Mouse (Mus musculus): ENCODE data around the gene Egfl8. TPM values are rescaled to one million over a fixed set of nuclear protein-coding genes. Genes with fewer than 3 reads are reported as not detected.

Gene Egfl8
- total and polyA plus RNA-seq, 2 experiments from 2014 or later: 3.5 to 7.4 TPM

DNA sequence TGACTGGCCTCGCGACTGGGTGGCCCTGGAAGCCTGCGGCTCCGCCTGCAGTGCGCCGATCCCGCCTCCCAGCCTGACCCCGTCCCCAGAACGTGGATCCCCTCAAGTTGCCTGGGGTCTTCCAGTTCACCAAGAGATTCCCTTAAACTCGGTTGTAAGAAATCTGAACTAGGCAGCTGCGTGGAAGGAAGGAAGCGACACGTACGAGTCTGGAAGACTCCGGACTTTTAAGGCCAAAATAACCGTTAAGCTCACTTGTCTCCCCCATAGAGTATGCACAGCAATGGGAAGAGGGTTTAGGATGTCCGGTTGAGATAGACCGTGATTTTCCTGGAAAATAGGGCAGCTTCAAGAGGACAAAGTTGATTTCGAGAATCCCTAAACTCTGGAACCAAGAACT lies 28.0 kb downstream of the Egfl8 start:
- peak overlapping the region; percentile 68 for H3K9ac ChIP-seq (replicated peaks; ENCODE audit: low read length)
- H3K9me3 ChIP-seq (ENCODE audit: low read length): no peaks in the 10 kb centered on the region
- H3K36me3 ChIP-seq (ENCODE audit: insufficient read depth, low read length): no peaks in the 10 kb centered on the region
- no peak for TF ChIP-seq CTCF (IDR thresholded peaks at IDR 0.05; ENCODE audit: low read depth)
- 4% methylated on average over 19 of the region's 19 CpGs for WGBS
- peak overlapping the region; percentile 52 for H3K4me3 ChIP-seq (ENCODE audit: low read length)
- peak overlapping the region; percentile 91 for H3K27ac ChIP-seq
- DNase-seq (ENCODE audit: low spot score): no peak
- no peak for ATAC-seq
- no peaks in the 10 kb centered on the region for H3K27me3 ChIP-seq (ENCODE audit: insufficient read depth, low read length)
- peaks cover 14% of the 10 kb centered on the region for H3K4me1 ChIP-seq (ENCODE audit: insufficient read depth, low read length)
- H3K4me2 ChIP-seq (ENCODE audit: low read depth, low read length): peak overlapping the region; percentile 86

DNA sequence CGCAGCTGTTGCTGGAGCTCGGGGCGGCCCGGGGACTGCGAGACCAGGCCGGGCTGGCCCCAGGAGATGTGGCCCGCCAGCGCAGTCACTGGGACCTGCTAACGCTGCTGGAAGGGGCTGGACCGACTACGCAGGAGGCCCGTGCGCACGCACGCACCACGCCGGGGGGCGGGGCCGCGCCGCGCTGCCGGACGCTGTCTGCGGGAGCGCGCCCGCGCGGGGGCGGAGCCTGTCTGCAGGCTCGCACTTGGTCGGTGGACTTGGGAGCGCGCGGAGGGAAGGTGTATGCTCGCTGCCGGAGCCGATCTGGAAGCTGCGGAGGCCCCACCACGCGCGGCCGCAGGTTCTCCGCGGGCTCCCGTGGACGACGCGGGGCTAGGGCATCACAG lies 28.4 kb downstream of the Egfl8 start:
- under 1% methylated on average over 49 of the region's 50 CpGs for WGBS
- no peak for TF ChIP-seq CTCF (IDR thresholded peaks at IDR 0.05; ENCODE audit: low read depth)
- ATAC-seq: peak; percentile 88
- Histone ChIP-seq H3K36me3 (ENCODE audit: insufficient read depth, low read length) (no peaks in the 10 kb centered on the region), H3K4me2 (ENCODE audit: low read depth, low read length) (peak overlapping the region; percentile 86), H3K4me3 (ENCODE audit: low read length) (peak overlapping the region; percentile 52), H3K4me1 (ENCODE audit: insufficient read depth, low read length) (peaks cover 13% of the 10 kb centered on the region), H3K9ac (replicated peaks; ENCODE audit: low read length) (peak overlapping the region; percentile 68), H3K27ac (peak overlapping the region; percentile 91), H3K27me3 (ENCODE audit: insufficient read depth, low read length) (no peaks in the 10 kb centered on the region), H3K9me3 (ENCODE audit: low read length) (no peaks in the 10 kb centered on the region)
- peak; percentile 99 for DNase-seq (ENCODE audit: low spot score)

DNA sequence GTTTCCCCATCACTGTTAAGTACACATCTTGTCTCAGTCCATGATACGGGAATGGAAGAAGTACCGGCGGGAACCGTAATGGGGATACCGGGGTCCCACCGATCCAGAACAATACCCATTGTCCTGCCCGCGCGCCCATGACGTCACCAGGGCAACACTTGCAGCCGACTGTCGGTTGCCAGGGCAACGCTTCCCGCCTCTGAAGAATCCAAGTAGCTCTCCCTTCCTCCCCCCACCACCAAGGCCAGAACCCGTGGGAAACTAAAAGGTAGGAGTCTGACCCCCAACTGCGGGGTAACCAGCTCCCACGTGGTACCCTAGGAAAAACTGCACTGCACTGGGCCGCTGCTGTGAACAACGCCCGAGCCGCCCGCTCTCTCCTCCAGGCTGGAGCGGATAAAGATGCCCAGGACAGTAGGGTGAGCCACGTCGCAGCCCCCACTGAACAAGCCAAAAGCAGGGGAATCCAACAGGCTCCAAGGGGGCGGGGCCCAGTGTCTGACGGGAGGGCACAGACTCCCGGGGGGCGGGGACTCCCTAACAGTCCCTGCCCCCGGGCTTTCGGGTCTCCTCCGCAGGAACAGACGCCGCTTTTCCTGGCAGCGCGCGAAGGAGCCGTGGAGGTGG lies 28.9 kb downstream of the Egfl8 start:
- Histone ChIP-seq H3K27me3 (ENCODE audit: insufficient read depth, low read length) (no peaks in the 10 kb centered on the region), H3K36me3 (ENCODE audit: insufficient read depth, low read length) (no peaks in the 10 kb centered on the region), H3K9ac (replicated peaks; ENCODE audit: low read length) (peak overlapping the region; percentile 68), H3K4me1 (ENCODE audit: insufficient read depth, low read length) (peaks cover 13% of the 10 kb centered on the region), H3K4me3 (ENCODE audit: low read length) (peak overlapping the region; percentile 52), H3K9me3 (ENCODE audit: low read length) (no peaks in the 10 kb centered on the region), H3K27ac (peak overlapping the region; percentile 91), H3K4me2 (ENCODE audit: low read depth, low read length) (peak overlapping the region; percentile 86)
- under 1% methylated on average over 38 of the region's 38 CpGs for WGBS
- no peak for TF ChIP-seq CTCF (IDR thresholded peaks at IDR 0.05; ENCODE audit: low read depth)
- ATAC-seq (peak; percentile 87), DNase-seq (ENCODE audit: low spot score) (peak; percentile 93)

DNA sequence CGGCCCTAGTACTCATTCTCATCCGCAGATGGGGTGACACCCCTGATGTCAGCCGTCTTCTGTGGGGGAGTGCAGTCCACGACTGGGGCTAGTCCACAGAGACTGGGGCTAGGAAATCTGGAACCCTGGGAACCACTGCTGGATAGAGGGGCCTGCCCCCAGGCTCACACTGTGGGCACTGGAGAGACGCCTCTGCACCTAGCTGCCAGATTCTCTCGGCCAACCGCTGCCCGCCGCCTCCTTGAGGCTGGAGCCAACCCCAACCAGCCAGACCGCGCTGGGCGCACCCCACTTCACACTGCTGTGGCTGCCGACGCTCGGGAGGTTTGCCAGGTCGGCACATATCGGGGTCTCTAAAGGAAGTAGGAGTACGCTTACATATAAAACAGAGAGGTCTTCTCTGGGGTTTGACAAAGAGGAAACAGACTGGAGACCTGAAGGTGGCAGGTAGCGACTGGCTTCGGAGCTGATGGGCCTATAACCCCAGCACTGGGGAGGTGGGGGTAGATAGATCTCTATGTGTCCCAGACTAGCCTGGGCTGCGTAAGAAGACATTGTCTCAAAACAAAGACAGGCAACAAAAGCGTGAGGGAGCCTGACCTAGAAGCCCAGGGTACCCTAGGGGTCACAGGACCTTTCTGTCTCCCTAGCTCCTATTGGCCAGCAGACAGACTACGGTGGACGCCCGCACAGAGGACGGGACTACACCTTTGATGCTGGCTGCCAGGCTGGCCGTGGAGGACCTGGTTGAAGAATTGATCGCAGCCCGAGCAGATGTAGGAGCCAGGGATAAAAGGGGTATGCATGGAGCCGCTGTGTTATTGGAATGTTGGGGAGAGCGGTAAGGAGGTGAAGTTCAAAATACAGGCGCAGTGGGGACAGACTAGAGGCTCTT lies 29.6 kb downstream of the Egfl8 start:
- peaks cover 7% of the 10 kb centered on the region for H3K4me1 ChIP-seq (ENCODE audit: insufficient read depth, low read length)
- peak overlapping the region; percentile 68 for H3K9ac ChIP-seq (replicated peaks; ENCODE audit: low read length)
- H3K27ac ChIP-seq: peak overlapping the region; percentile 91
- peak overlapping the region; percentile 52 for H3K4me3 ChIP-seq (ENCODE audit: low read length)
- ATAC-seq: peak; percentile 2
- WGBS: 11% methylated on average over 32 of the region's 32 CpGs
- H3K36me3 ChIP-seq (ENCODE audit: insufficient read depth, low read length): no peaks in the 10 kb centered on the region
- TF ChIP-seq CTCF (IDR thresholded peaks at IDR 0.05; ENCODE audit: low read depth): no peak
- no peaks in the 10 kb centered on the region for H3K27me3 ChIP-seq (ENCODE audit: insufficient read depth, low read length)
- no peaks in the 10 kb centered on the region for H3K9me3 ChIP-seq (ENCODE audit: low read length)
- peak overlapping the region; percentile 86 for H3K4me2 ChIP-seq (ENCODE audit: low read depth, low read length)
- peak; percentile 60 for DNase-seq (ENCODE audit: low spot score)

DNA sequence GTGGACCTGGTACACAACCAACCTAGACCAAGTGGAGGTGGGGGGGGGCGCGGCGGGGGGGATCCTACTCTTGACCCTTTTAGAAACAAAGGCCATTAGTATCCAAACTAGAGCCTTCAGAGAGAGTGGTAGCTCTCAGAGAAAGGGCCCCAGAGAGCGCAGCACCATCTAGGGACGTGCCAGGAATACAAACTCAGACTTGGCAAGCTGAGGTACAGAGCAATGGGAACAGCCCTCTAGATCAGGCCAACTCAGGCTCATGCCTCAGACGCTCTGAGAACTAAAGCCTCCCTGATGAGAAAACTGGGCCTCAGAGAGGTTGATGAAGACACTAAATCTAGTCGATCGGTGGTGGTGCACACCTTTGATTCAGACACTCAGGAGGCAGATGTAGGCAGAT lies 30.6 kb downstream of the Egfl8 start:
- no peak for ATAC-seq
- H3K4me3 ChIP-seq (ENCODE audit: low read length): no peak overlapping the region
- H3K9me3 ChIP-seq (ENCODE audit: low read length): no peaks in the 10 kb centered on the region
- no peaks in the 10 kb centered on the region for H3K4me1 ChIP-seq (ENCODE audit: insufficient read depth, low read length)
- no peak overlapping the region for H3K4me2 ChIP-seq (ENCODE audit: low read depth, low read length)
- H3K36me3 ChIP-seq (ENCODE audit: insufficient read depth, low read length): no peaks in the 10 kb centered on the region
- DNase-seq (ENCODE audit: low spot score): no peak
- no peak overlapping the region for H3K9ac ChIP-seq (replicated peaks; ENCODE audit: low read length)
- no peaks in the 10 kb centered on the region for H3K27me3 ChIP-seq (ENCODE audit: insufficient read depth, low read length)
- TF ChIP-seq CTCF (IDR thresholded peaks at IDR 0.05; ENCODE audit: low read depth): no peak
- H3K27ac ChIP-seq: peak overlapping the region; percentile 91; the same call in 1 of the 2 replicates
- WGBS: 76% methylated on average over 8 of the region's 8 CpGs

DNA sequence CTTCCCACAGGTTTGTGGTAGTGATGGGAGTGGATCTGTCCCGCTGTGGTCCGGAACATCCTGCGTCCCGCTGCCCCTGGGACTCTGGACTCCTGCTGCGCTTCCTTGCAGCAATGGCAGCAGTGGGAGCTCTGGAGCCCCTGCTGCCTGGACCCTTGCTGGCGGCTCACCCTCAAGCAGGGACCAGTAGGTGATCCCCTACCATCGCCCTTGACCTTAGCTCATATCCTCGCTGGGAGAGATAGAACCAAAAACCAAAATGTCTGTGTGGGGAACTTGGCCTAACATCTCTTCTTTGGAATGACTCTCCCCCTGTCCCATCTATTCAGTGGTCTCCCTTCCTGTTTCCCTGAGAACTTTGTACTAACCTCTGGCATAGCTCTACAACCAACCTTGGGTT lies 32.0 kb downstream of the Egfl8 start:
- Histone ChIP-seq H3K4me2 (ENCODE audit: low read depth, low read length) (no peak overlapping the region), H3K4me1 (ENCODE audit: insufficient read depth, low read length) (no peaks in the 10 kb centered on the region), H3K4me3 (ENCODE audit: low read length) (no peak overlapping the region), H3K27me3 (ENCODE audit: insufficient read depth, low read length) (no peaks in the 10 kb centered on the region), H3K27ac (no peak overlapping the region), H3K36me3 (ENCODE audit: insufficient read depth, low read length) (no peaks in the 10 kb centered on the region), H3K9me3 (ENCODE audit: low read length) (no peaks in the 10 kb centered on the region), H3K9ac (replicated peaks; ENCODE audit: low read length) (no peak overlapping the region)
- no peak for ATAC-seq
- no peak for TF ChIP-seq CTCF (IDR thresholded peaks at IDR 0.05; ENCODE audit: low read depth)
- 90% methylated on average over 8 of the region's 8 CpGs for WGBS
- no peak for DNase-seq (ENCODE audit: low spot score)
